Mouse (Mus musculus) left cerebral cortex, adult 9 months (tissue): ENCODE results near the gene Plin5.

Source experiments
- DNase-seq, 2 experiments: peaks; one replicate each; pipeline ENCODE4 v3.0.0; 2022; ENCODE audit warnings: low spot score in 2 of 2

The Plin5 gene

GRCm38 (mm10) chr17:56133457-56134363, 16.3 kb upstream of the Plin5 start:
- no peak for DNase-seq

DNA sequence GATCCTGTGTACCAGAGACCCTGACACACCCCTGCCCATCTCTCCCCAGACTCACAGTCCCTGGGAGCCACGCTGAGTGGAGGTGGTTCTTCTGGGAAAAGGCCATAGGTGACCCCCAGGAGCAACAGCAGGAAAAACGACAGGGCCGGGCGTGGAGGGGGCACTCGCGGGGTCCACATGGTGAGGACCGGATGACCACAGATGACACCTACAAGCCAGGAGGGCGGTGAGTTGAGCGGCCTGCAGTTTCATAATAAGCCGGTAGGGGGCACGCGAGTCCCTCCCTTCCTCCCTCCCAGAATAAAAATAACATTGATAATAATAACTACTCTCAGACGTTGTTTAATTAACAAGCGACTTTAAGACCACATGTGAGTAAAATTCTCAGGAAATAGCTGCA, 15.3 kb upstream of the Plin5 start:
- DNase-seq, result peak in 1 of 2 experiments; percentile 69

- peak in 1 of 2 experiments; percentile 75 for DNase-seq
These were observed 14.4 kb upstream of the Plin5 start for GRCm38 (mm10) chr17:56131814-56132213.

GRCm38 (mm10) chr17:56131136-56131535, 13.7 kb upstream of the Plin5 start:
- no peak for DNase-seq

DNA sequence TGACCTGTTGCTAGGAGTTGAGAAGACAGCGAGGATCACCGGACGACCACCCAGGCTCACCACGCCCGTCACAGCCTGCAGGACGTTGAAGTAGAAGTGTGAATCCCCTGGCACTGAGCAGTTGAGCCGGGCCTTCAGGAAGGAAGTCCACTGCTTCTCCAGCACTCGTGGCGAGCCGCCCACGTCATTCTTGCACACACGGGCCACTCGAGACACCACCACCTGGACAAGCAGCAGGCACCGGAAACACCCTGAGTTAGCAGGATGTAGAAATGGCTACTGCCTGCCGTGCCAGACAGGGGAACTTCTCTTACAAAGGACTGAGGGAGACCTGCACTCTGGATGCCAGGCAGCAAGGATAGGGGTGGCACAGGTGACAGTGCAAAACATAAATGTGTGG, 10.8 kb upstream of the Plin5 start:
- DNase-seq, result no peak

GRCm38 (mm10) chr17:56126175-56126574, 8.8 kb upstream of the Plin5 start:
- DNase-seq, result no peak

DNA sequence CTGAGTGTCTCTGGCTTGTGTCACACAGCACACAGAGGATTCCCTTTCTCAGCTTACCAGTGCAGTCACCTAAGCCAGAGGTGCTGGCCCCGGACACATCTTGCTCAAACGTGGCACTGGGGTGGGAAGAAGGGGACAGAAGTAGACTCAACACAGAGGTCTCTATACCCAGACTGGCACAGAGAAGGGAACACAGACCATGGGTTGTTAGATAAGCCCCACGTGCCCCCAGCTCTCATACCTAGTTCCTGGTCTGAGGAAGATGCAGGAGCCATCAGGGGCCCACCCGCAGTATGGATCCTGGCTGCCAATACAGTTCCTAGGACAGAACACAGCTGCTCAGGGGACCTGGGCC, 7.9 kb upstream of the Plin5 start:
- DNase-seq, result no peak

GRCm38 (mm10) chr17:56124377-56125275, 7.2 kb upstream of the Plin5 start:
- no peak for DNase-seq

GRCm38 (mm10) chr17:56123681-56124340, 6.4 kb upstream of the Plin5 start:
- DNase-seq, result no peak

GRCm38 (mm10) chr17:56123161-56123560, 5.8 kb upstream of the Plin5 start:
- DNase-seq, result no peak

DNA sequence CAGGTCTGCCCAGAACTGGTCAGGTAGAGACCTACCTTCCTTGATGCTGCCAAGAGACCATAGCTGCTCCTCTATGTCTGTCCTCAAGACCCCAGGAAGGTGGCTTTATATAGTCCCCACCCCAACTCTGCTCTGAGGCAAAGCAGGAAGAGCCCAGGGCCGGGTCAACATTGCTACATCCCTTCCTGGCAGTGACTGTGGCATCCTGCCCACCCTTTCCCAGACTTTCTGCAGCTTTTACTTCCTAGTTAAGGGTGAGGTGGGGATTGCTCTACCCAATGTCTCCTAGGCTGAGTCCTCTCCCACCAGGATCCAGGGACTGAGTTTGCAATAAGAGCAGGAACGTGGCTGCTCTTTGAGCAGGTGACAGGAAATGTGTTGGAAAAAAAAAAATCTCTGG, 4.4 kb upstream of the Plin5 start, which contains the start of gene Lrg1:
TSS of gene Lrg1 (minus strand) at position 176 of the 400 bp plus-strand sequence.
- DNase-seq, result no peak

DNA sequence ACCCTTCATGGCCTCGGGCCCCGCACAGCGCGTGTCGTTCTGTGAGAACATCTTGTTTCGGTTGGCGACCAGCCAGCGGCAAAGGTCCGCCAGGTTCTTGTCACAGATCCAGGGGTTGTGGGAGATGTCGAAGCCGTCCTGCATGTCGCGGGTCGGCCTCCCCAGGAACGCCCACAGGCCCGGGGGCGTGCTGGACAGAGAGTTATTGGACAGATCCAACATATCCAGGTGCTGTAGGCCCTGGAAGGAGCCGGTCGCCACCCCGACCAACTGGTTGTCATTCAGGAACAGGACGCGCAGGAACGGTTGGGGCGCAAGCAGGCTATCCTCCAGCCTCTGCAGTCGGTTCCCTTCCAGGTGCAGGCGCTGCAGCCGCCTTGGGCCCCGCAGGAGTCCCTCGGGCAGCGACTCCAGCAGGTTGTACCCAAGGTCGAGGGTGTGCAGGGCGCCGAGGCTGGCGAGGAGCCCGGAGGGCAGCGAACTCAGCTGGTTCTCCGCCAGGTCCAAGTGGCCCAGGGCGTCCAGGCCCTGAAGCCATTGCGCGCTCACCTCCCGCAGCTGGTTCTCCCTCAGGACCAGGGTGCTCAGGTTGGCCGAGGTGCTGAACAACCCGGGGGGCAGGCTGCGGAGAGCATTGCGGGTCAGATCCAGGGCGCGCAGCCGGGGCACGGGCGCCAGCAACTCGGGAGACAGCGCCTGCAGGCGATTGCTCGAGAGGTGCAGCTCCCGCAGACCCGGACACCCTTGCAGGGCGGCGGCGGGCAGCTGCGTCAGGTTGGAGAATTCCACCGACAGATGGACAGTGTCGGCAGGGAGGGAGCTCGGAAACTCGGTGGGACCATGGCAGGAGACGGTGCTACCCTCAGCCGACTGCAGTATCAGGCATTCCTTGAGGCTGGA, 2.8 kb upstream of the Plin5 start:
- DNase-seq, result no peak

GRCm38 (mm10) chr17:56119431-56119830, 2.0 kb upstream of the Plin5 start:
- DNase-seq, result no peak

- no peak for DNase-seq
These were observed 1.2 kb downstream of the Plin5 start for GRCm38 (mm10) chr17:56116193-56116592.

- no peak for DNase-seq
These were observed 4.7 kb downstream of the Plin5 start for GRCm38 (mm10) chr17:56112743-56113142.

- peak in 1 of 2 experiments; percentile 66 for DNase-seq
These were observed 5.5 kb downstream of the Plin5 start for GRCm38 (mm10) chr17:56111864-56112263.

DNA sequence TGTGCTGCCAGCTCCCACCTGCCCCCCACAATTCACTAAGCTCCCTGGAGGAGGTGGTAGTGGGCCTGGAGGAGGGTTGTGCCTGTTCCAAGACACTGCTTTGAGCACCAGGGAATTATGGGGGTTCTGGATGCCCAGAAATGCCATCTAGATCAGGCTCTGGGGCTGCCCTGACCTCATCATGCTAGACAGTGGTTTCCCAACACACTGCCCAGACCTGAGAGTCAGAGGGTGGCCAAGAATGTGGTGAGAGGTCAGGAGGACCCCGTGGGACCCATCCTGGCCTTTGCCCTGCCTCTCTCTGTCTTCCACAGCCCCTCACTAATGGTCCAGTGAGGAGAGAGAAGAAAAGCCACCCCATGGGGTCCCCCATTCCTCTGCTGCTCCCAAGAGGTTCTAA, 6.4 kb downstream of the Plin5 start:
- DNase-seq, result no peak

DNA sequence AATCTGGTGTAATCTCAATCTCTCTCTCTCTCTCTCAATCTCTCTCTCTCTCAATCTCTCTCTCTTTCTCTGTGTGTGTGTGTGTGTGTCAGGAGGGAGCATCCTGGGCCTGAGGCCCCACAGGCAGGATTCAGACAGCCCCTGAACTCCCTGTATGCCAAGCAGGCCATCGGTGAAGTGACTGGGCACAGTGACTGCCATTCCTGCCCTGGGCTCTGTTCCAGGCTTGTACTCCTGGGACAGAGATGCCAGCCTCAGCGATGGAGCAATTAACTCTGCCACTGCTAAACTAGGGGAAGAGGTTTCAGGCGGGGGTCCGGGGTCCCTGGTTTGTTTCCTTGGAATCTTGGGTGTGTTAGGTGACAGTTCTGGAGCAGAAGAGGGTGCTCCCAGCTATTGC, 6.8 kb downstream of the Plin5 start:
- no peak for DNase-seq

GRCm38 (mm10) chr17:56109219-56110051, 8.0 kb downstream of the Plin5 start, which contains the start of gene Plin4:
Gene Plin4 (minus strand): TSS chr17:56109803.
- DNase-seq, result no peak
